7 mouse cellular contexts compared by ENCODE assay signal in the genomic region with DNA sequence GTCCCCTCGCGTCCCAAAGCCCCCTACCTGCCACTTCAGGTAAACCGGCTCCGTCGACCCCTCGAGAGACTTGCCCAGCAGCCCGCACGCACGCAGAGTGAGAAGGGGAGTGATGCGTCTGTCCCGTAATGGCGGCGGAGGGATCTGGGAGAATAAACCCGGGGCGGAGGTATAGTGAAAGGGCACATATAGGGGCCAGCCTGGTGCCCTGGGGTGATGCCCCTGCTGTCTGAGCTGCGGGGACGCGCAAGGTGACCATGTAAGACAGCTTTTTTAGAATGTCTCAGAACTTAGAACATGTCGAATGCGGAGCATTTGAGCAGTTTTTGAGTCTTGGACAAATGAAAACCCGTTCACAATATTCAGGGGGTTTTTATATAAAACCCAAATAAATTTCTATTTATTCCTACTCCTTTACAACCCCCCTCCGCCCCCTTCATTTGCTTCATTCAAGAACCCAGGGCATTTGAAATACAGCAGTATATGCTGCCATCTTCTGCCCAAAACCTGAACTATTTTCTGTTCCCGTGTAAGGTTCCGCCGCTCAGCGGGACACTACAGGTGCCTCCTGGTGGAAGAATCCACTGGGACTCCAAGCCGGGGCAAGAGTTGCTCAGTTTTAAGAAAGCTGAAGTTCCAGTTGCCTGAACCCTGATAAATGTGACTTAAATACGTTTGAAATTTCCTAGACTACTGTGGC. TPM values are rescaled to one million over a fixed set of nuclear protein-coding genes. Genes with fewer than 3 reads are reported as not detected.
A peak's percentile ranks its signal among the peaks of the same experiment; 100 is the strongest.
DNase-seq lines count a peak whose midpoint lies in the region; ATAC-seq lines count a peak whose summit lies in the region.

Tsc22d3 (minus strand) TSS at position 250 of the 700 bp plus-strand sequence.

- no peak within 1 kb of the TSS for H3K9ac ChIP-seq in intestine, embryonic 14.5 days (ENCODE audit: low read length)

- 19% methylated on average over 28 of the region's 28 CpGs for WGBS in intestine, embryonic 14.5 days

- peak within 1 kb of the TSS; percentile 63 for H3K4me2 ChIP-seq in intestine, embryonic 14.5 days (ENCODE audit: low read length)

- 0 out of 2 replicates have a peak, but pooled peaks cover 2% of the 10 kb centered on the region for H3K9me3 ChIP-seq in intestine, embryonic 14.5 days (ENCODE audit: control insufficient read depth, low read length)
- peaks cover 7% of the 10 kb centered on the region; the same call in 1 of the 2 replicates for H3K9me3 ChIP-seq in megakaryocyte, embryonic 14.5 days

- ATAC-seq in intestine, embryonic 14.5 days (replicated peaks; ENCODE audit: low FRiP score, low TSS enrichment, low read depth), result 0 out of 2 replicates have a peak, but pooled peaks have one; percentile 65

- peak within 1 kb of the TSS; percentile 40 for H3K4me3 ChIP-seq in intestine, embryonic 14.5 days (ENCODE audit: low read depth, low read length)
- H3K4me3 ChIP-seq in megakaryocyte, embryonic 14.5 days (replicated peaks), result peak within 1 kb of the TSS; percentile 93

- H3K27me3 ChIP-seq in intestine, embryonic 14.5 days (replicated peaks; ENCODE audit: control insufficient read depth, insufficient read depth, low read length), result peaks cover 45% of the 10 kb centered on the region
- peaks cover 11% of the 10 kb centered on the region for H3K27me3 ChIP-seq in megakaryocyte, embryonic 14.5 days (replicated peaks)

- no peaks in the 10 kb centered on the region for H3K4me1 ChIP-seq in intestine, embryonic 14.5 days (replicated peaks; ENCODE audit: control insufficient read depth, insufficient read depth, low read length)
- H3K4me1 ChIP-seq in megakaryocyte, embryonic 14.5 days, result peaks cover 14% of the 10 kb centered on the region

- no peaks in the 10 kb centered on the region for H3K36me3 ChIP-seq in intestine, embryonic 14.5 days (ENCODE audit: control insufficient read depth, insufficient read depth, low read length)
- H3K36me3 ChIP-seq in megakaryocyte, embryonic 14.5 days (replicated peaks; ENCODE audit: low read length), result peaks cover 16% of the 10 kb centered on the region

- intact Hi-C loops in left cerebral cortex, postnatal 10 days (cut with DNase I), result loop anchor here (5.0 kb wide), 1 partner anchor 108 kb away; no protein-coding TSS in a partner anchor

- H3K27ac ChIP-seq in intestine, embryonic 14.5 days (ENCODE audit: low read depth), result no peak within 1 kb of the TSS

- peak; percentile 39 to 43 for DNase-seq in adrenal gland, adult 18-20 months (ENCODE audit: low spot score in 2 of 2)
- DNase-seq in embryo, embryonic 11 days, result peak; percentile 68
- peak in 1 of 2 experiments; percentile 15 for DNase-seq in gastrocnemius, postnatal 4 days (ENCODE audit: low spot score in 2 of 2)
- peak; percentile 60 for DNase-seq in intestine, embryonic 14.5 days (ENCODE audit: low spot score)
- DNase-seq in left cerebral cortex, postnatal 10 days (ENCODE audit: extremely low spot score in 1 of 2, low spot score in 2 of 2), result peak in 1 of 2 experiments; percentile 29
- peak; percentile 11 for DNase-seq in right cerebral cortex, postnatal 25 days

RNA-seq across cellular contexts. Expression of gene Tsc22d3, which starts in this region (rescaled TPM):
- 100 to 1,000 TPM; 116 to 148 TPM for total RNA-seq in adrenal gland, adult 18-20 months (2021)
- total RNA-seq in gastrocnemius, postnatal 4 days (2021), result 100 to 1,000 TPM in 1 of 2 experiments, 10 to 100 TPM in 1; 97.2 to 105 TPM
- polyA plus RNA-seq in intestine, embryonic 14.5 days (2014; fragmentation: Nextera tagmentation; extraction: Ambion mirVana), result 59.0 and 67.1 TPM in 2 replicates
- total RNA-seq in left cerebral cortex, postnatal 10 days (2021), result 10 to 100 TPM; 59.2 to 91.3 TPM
- polyA plus RNA-seq in megakaryocyte, embryonic 14.5 days (2012; ENCODE audit: insufficient read depth, low replicate concordance), result 12.7 and 59.7 TPM in 2 replicates
